Mouse (Mus musculus): ENCODE measurements at regions not wholly inside any gene's neighbourhood (a gene's known extent, or its start where the extent isn't known, plus 50 kb on each side); places are given as distances from the start of the nearest gene placed in this dataset.

DNA sequence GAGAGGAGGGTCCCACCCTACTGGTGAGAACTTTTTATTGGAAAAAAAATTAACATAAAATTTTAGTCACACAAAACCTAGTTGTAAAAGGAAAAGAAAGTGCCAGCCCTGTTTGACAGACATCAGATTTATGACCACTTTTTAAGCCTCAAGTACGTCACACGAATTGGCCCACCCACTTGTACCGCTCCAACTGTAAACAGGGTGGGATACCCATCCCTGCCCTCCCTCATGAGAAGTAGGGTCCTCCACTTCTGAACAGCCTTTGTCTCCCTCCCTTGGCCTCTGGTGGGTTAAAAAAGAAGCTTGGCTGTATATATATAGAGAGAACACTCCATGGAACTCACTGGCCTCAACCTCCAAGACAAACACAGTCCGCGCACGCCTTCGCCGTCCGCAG lies 303.5 kb downstream of the Sox9 start:
- TF ChIP-seq CTCF (IDR thresholded peaks at IDR 0.05; ENCODE audit: low read depth, low read length) (no peak), POLR2A (IDR thresholded peaks at IDR 0.05; ENCODE audit: extremely low read depth, insufficient read depth, low read length) (no peak)
